Mouse (Mus musculus): ENCODE results near the gene Rapgef3. TPM values are rescaled to one million over a fixed set of nuclear protein-coding genes. Genes with fewer than 3 reads are reported as not detected.

The Rapgef3 gene
- polyA plus RNA-seq, 1 experiment from 2014 or later = 13.3 TPM

- no peak overlapping the region for H3K4me2 ChIP-seq (ENCODE audit: low read length)
- no peak overlapping the region for H3K27ac ChIP-seq (ENCODE audit: low read length)
- H3K4me3 ChIP-seq (replicated peaks; ENCODE audit: low read length) = no peak overlapping the region
- ATAC-seq = no peak
- no peaks in the 10 kb centered on the region for H3K4me1 ChIP-seq (replicated peaks; ENCODE audit: control insufficient read depth, insufficient read depth, low read length)
- WGBS = 89% methylated on average over 1 of the region's 1 CpGs
- H3K27me3 ChIP-seq (replicated peaks; ENCODE audit: control insufficient read depth, insufficient read depth, low read length) = no peaks in the 10 kb centered on the region
- no peaks in the 10 kb centered on the region for H3K36me3 ChIP-seq (ENCODE audit: control insufficient read depth, insufficient read depth)
- no peaks in the 10 kb centered on the region for H3K9me3 ChIP-seq (ENCODE audit: control insufficient read depth, low read length)
- no peak overlapping the region for H3K9ac ChIP-seq (replicated peaks; ENCODE audit: low read depth, low read length)
These were observed 52.0 kb downstream of the Rapgef3 start for GRCm38 (mm10) chr15:97715734-97716133.

GRCm38 (mm10) chr15:97715083-97715482 lies 52.7 kb downstream of the Rapgef3 start:
- H3K4me2 ChIP-seq (ENCODE audit: low read length) = no peak overlapping the region
- H3K27me3 ChIP-seq (replicated peaks; ENCODE audit: control insufficient read depth, insufficient read depth, low read length) = no peaks in the 10 kb centered on the region
- no peaks in the 10 kb centered on the region for H3K36me3 ChIP-seq (ENCODE audit: control insufficient read depth, insufficient read depth)
- no peak overlapping the region for H3K9ac ChIP-seq (replicated peaks; ENCODE audit: low read depth, low read length)
- ATAC-seq = no peak
- no peaks in the 10 kb centered on the region for H3K9me3 ChIP-seq (ENCODE audit: control insufficient read depth, low read length)
- no peak overlapping the region for H3K4me3 ChIP-seq (replicated peaks; ENCODE audit: low read length)
- no peak overlapping the region for H3K27ac ChIP-seq (ENCODE audit: low read length)
- WGBS = 87% methylated on average over 8 of the region's 8 CpGs
- no peaks in the 10 kb centered on the region for H3K4me1 ChIP-seq (replicated peaks; ENCODE audit: control insufficient read depth, insufficient read depth, low read length)

- H3K4me3 ChIP-seq (replicated peaks; ENCODE audit: low read length) = no peak overlapping the region
- no peaks in the 10 kb centered on the region for H3K27me3 ChIP-seq (replicated peaks; ENCODE audit: control insufficient read depth, insufficient read depth, low read length)
- no peaks in the 10 kb centered on the region for H3K4me1 ChIP-seq (replicated peaks; ENCODE audit: control insufficient read depth, insufficient read depth, low read length)
- no peak for ATAC-seq
- H3K36me3 ChIP-seq (ENCODE audit: control insufficient read depth, insufficient read depth) = no peaks in the 10 kb centered on the region
- H3K9me3 ChIP-seq (ENCODE audit: control insufficient read depth, low read length) = no peaks in the 10 kb centered on the region
- no peak overlapping the region for H3K27ac ChIP-seq (ENCODE audit: low read length)
- H3K4me2 ChIP-seq (ENCODE audit: low read length) = no peak overlapping the region
- no peak overlapping the region for H3K9ac ChIP-seq (replicated peaks; ENCODE audit: low read depth, low read length)
- WGBS = 65% methylated on average over 6 of the region's 6 CpGs
These were observed 55.2 kb downstream of the Rapgef3 start for GRCm38 (mm10) chr15:97712546-97712945.

GRCm38 (mm10) chr15:97710906-97711305 lies 56.9 kb downstream of the Rapgef3 start:
- Histone ChIP-seq H3K27ac (ENCODE audit: low read length) (no peak overlapping the region), H3K9me3 (ENCODE audit: control insufficient read depth, low read length) (no peaks in the 10 kb centered on the region), H3K9ac (replicated peaks; ENCODE audit: low read depth, low read length) (no peak overlapping the region), H3K36me3 (ENCODE audit: control insufficient read depth, insufficient read depth) (no peaks in the 10 kb centered on the region), H3K4me3 (replicated peaks; ENCODE audit: low read length) (no peak overlapping the region), H3K4me1 (replicated peaks; ENCODE audit: control insufficient read depth, insufficient read depth, low read length) (0 out of 2 replicates have a peak, but pooled peaks cover 2% of the 10 kb centered on the region), H3K4me2 (ENCODE audit: low read length) (no peak overlapping the region), H3K27me3 (replicated peaks; ENCODE audit: control insufficient read depth, insufficient read depth, low read length) (no peaks in the 10 kb centered on the region)
- no peak for ATAC-seq
- 80% methylated on average over 6 of the region's 6 CpGs for WGBS

DNA sequence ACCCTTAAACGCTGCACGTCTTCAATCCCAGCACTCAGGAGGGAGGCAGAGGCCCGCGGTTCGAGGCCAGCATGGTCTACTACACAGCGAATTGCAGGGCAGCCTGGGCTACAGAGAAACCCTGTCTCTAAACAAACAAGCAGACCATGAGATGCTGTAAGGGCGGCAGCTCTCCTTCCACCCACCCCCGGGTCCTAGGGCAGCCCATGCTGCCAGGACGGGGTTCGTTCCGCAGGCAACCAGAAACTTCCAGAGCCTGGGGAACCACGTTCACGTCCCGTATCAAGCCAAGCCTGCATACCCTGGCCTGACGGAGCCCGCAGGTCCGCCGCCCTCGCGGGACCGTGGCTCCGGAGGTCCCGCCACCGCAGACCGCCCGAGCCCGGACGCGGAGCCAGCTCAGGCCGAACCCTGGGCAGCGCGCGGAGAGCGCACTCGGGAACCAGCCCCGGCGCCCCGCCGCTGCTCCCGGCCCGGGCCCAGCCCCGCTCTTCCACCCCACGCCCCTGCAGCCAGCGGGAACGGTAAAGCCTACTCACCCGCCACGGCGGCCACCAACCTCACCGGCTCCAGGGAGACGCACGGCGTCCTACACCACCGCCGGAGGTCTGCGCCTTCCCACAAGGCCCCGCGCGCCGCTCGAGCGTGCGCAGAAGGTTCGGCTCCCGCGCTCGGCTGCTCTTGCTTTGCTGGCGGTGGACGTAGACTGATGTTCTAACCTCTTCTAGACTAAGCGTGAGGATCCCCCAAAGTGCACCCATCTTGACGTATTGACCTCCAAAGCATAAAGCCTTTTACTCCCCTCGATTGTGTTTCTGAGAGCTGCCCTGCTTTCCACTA lies 62.3 kb downstream of the Rapgef3 start, which contains the start of gene Rpap3:
Gene Rpap3, minus strand, starts transcription at position 615 of the 840 bp plus-strand sequence.
- H3K9me3 ChIP-seq (ENCODE audit: control insufficient read depth, low read length) = no peaks in the 10 kb centered on the region
- H3K27ac ChIP-seq (ENCODE audit: low read length) = peak within 1 kb of the TSS; percentile 44
- H3K4me3 ChIP-seq (replicated peaks; ENCODE audit: low read length) = peak within 1 kb of the TSS; percentile 97
- peak within 1 kb of the TSS; percentile 87 for H3K4me2 ChIP-seq (ENCODE audit: low read length)
- H3K27me3 ChIP-seq (replicated peaks; ENCODE audit: control insufficient read depth, insufficient read depth, low read length) = no peaks in the 10 kb centered on the region
- peaks cover 12% of the 10 kb centered on the region for H3K4me1 ChIP-seq (replicated peaks; ENCODE audit: control insufficient read depth, insufficient read depth, low read length)
- H3K9ac ChIP-seq (replicated peaks; ENCODE audit: low read depth, low read length) = peak within 1 kb of the TSS; percentile 97
- ATAC-seq = peak; percentile 96
- WGBS = under 1% methylated on average over 71 of the region's 71 CpGs
- H3K36me3 ChIP-seq (ENCODE audit: control insufficient read depth, insufficient read depth) = peaks cover 3% of the 10 kb centered on the region

DNA sequence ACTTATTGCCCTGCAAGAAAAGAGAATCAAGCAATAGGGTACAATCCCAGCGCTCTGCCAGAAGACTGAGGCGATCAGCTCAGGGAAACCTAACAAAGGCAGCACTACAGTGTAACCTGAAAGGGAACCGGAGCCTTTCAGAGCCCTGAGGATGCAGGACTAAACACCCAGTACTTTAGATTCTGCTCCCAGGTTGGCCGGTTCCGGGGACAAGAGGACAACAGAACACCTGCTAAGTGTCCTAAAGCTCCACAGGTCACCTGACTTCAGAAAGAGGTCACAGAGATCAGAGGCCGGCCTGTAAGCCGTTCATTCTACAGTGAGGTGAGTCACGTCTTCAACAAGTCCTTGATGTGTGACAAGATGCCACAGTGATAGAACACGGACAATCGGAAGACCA lies 71.2 kb downstream of the Rapgef3 start:
- no peak overlapping the region for H3K27ac ChIP-seq (ENCODE audit: low read length)
- no peak overlapping the region for H3K4me3 ChIP-seq (replicated peaks; ENCODE audit: low read length)
- H3K4me2 ChIP-seq (ENCODE audit: low read length) = no peak overlapping the region
- ATAC-seq = no peak
- H3K36me3 ChIP-seq (ENCODE audit: control insufficient read depth, insufficient read depth) = peaks cover 25% of the 10 kb centered on the region
- H3K27me3 ChIP-seq (replicated peaks; ENCODE audit: control insufficient read depth, insufficient read depth, low read length) = no peaks in the 10 kb centered on the region
- no peak overlapping the region for H3K9ac ChIP-seq (replicated peaks; ENCODE audit: low read depth, low read length)
- H3K4me1 ChIP-seq (replicated peaks; ENCODE audit: control insufficient read depth, insufficient read depth, low read length) = no peaks in the 10 kb centered on the region
- H3K9me3 ChIP-seq (ENCODE audit: control insufficient read depth, low read length) = no peaks in the 10 kb centered on the region
- 88% methylated on average over 10 of the region's 10 CpGs for WGBS

Other genes starting within 250 kb of the Rapgef3 start
- gene Rpap3, start 62.1 kb downstream of the Rapgef3 start, polyA plus RNA-seq (2015; fragmentation: Nextera tagmentation; extraction: Ambion mirVana) = 31.7 and 35.5 TPM in 2 replicates
- 0.18 and 0.42 TPM in 2 replicates for gene Endou, start 36.6 kb downstream of the Rapgef3 start, polyA plus RNA-seq (2015; fragmentation: Nextera tagmentation; extraction: Ambion mirVana)
- gene Slc48a1, start 10.5 kb upstream of the Rapgef3 start, polyA plus RNA-seq (2015; fragmentation: Nextera tagmentation; extraction: Ambion mirVana) = 72.9 and 78.2 TPM in 2 replicates
- 21.7 and 31.1 TPM in 2 replicates for gene Hdac7, start 76.5 kb upstream of the Rapgef3 start, polyA plus RNA-seq (2015; fragmentation: Nextera tagmentation; extraction: Ambion mirVana)
- gene Vdr, start 142.7 kb upstream of the Rapgef3 start, polyA plus RNA-seq (2015; fragmentation: Nextera tagmentation; extraction: Ambion mirVana) = 0.20 TPM in 1 of 2 replicates, not detected in the other
- gene Tmem106c, start 196.2 kb upstream of the Rapgef3 start, polyA plus RNA-seq (2015; fragmentation: Nextera tagmentation; extraction: Ambion mirVana) = 64.8 and 66.9 TPM in 2 replicates
- 16.6 and 35.1 TPM in 2 replicates for gene Col2a1, start 236.7 kb upstream of the Rapgef3 start, polyA plus RNA-seq (2015; fragmentation: Nextera tagmentation; extraction: Ambion mirVana)

Measured in forebrain, embryonic 16.5 days (tissue).